Mouse (Mus musculus) layer of hippocampus, adult 11-12 months (tissue): ENCODE results near the gene Spata45.

ENCODE experiments used
- DNase-seq: peaks from one replicate; pipeline ENCODE4 v3.0.0; 2022; ENCODE audit warnings: low spot score

Gene Spata45

DNA sequence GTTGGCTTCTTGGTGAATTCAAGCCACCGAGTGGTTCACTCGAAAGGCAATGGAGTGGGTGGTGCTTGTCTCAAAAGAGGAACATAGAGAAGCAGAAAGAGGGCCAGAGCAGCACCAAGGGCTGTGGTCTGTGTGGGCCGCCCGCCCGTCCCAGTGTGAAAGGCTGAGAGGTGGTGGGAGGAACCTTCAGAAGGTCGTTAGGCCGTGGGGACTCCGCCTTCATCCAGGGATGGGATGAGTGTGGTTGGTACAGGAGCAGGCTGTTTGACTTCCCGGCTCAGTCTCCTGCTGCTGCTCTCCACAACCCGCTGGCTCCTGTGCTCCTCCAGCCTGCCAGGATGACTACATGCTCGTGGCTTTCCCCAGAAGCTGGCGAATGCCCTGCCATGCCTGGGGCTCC is 49.2 kb downstream of the Spata45 start:
- no peak for DNase-seq

GRCm38 (mm10) chr1:191086304-191086878 is 50.0 kb downstream of the Spata45 start:
- DNase-seq, result no peak

GRCm38 (mm10) chr1:191086960-191087359 is 50.5 kb downstream of the Spata45 start:
- DNase-seq, result no peak

DNA sequence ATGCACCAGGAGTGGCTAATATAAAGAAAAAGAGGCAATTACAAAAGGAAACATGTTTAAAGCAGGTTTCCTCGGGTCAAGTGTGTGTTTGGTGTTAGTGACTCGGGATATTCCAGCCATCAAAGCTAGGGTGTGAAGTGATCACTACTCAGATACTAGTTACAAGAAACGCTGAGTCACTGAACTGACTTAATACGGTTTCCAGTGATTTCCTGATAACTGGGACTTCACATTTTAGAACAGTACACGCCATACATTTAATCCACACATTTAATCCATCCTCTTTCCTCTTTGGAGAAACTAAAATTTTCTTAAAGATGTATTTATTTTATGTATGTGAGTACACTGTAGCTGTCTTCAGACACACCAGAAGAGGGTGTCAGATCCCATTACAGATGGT is 51.5 kb downstream of the Spata45 start:
- DNase-seq, result no peak

GRCm38 (mm10) chr1:191089355-191089754 is 52.9 kb downstream of the Spata45 start:
- DNase-seq, result no peak

DNA sequence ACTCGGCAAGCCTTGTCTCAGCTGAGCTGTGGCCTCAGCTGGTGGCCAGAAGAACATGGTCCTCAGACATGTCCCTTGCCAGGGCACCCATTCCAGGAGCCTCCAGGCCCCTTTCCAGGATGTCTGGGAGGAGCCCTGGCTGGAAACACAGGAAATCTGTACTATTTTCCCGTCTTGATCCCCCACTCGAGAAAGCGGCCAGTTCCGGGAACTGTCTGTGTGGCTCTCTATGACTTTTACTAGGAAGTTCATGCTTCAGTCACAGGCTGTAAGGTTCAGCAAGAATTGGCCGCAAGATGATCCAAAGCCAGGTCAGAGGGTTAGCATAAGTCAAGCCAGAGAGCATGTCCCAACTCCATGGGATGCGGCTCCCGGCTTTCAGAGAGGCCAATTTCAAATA is 55.6 kb downstream of the Spata45 start:
- no peak for DNase-seq
